26 mouse cellular contexts compared by ENCODE assay signal in genomic region chr5:126547841-126548240, GRCm38 (mm10).
"Had no signal": no experiment of that assay in that cellular context is flagged by ENCODE, and none has a peak within 500 bp of the region (broad histone marks: within the 10 kb centered on the region; RNA-seq: fewer than 3 reads in every experiment).

No protein-coding gene starts in this region.

- H3K4me3 ChIP-seq: embryonic facial prominence, embryonic 10.5 days; embryonic facial prominence, embryonic 12.5 days; embryonic facial prominence, embryonic 13.5 days; embryonic facial prominence, embryonic 15.5 days; erythroblast, embryonic 14.5 days; forebrain, embryonic 10.5 days; forebrain, embryonic 12.5 days; forebrain, embryonic 13.5 days; forebrain, embryonic 15.5 days; gastrocnemius, adult 2 months; heart, adult 2 months had no signal

- H3K27ac ChIP-seq: embryonic facial prominence, embryonic 10.5 days; embryonic facial prominence, embryonic 12.5 days; embryonic facial prominence, embryonic 13.5 days; embryonic facial prominence, embryonic 15.5 days; forebrain, embryonic 10.5 days; forebrain, embryonic 12.5 days; forebrain, embryonic 13.5 days; forebrain, embryonic 15.5 days; gastrocnemius, adult 2 months; heart, adult 2 months had no signal

- H3K4me1 ChIP-seq: embryonic facial prominence, embryonic 10.5 days; embryonic facial prominence, embryonic 12.5 days; embryonic facial prominence, embryonic 13.5 days; embryonic facial prominence, embryonic 15.5 days; forebrain, embryonic 10.5 days; forebrain, embryonic 12.5 days; forebrain, embryonic 13.5 days had no signal

- DNase-seq: cerebellum, adult 8-10 months; cerebellum, adult 9-10 months; cerebellum, adult 9-11 months; cerebellum, postnatal 10 days; cerebellum, postnatal 14 days; cerebellum, postnatal 25 days; cerebellum, postnatal 36 days; embryo, embryonic 11 days; forebrain, postnatal 0 days; gastrocnemius, adult 2 months; gastrocnemius, postnatal 10 days; gastrocnemius, postnatal 14 days; gastrocnemius, postnatal 25 days; gastrocnemius, postnatal 36 days; heart, adult 11 months; heart, adult 18-20 months; heart, adult 2 months had no signal
